Mouse (Mus musculus): ENCODE results near the gene Tbc1d2. TPM values are rescaled to one million over a fixed set of nuclear protein-coding genes. Genes with fewer than 3 reads are reported as not detected.

Tbc1d2 gene
- polyA plus RNA-seq, 1 experiment from 2014 or later = 1.5 TPM

GRCm38 (mm10) chr4:46665371-46665774, 15.4 kb upstream of the Tbc1d2 start:
- ATAC-seq (ENCODE audit: low FRiP score) = no peak
- H3K27me3 ChIP-seq = no peaks in the 10 kb centered on the region
- 0 out of 2 replicates have a peak overlapping the region, but pooled peaks have one; percentile 48 for H3K27ac ChIP-seq
- no peaks in the 10 kb centered on the region for H3K36me3 ChIP-seq
- WGBS = 0% methylated on average over 6 of the region's 8 CpGs
- H3K9me3 ChIP-seq (replicated peaks) = no peaks in the 10 kb centered on the region
- peaks cover 19% of the 10 kb centered on the region for H3K4me1 ChIP-seq
- H3K9ac ChIP-seq = no peak overlapping the region
- H3K4me2 ChIP-seq (replicated peaks) = peak overlapping the region; percentile 58; the same call in 1 of the 2 replicates
- no peak overlapping the region for H3K4me3 ChIP-seq

GRCm38 (mm10) chr4:46664123-46665009, 14.4 kb upstream of the Tbc1d2 start:
- H3K4me2 ChIP-seq (replicated peaks) = peak overlapping the region; percentile 58
- peak overlapping the region; percentile 86 for H3K27ac ChIP-seq
- peak overlapping the region; percentile 35 for H3K4me3 ChIP-seq
- peak overlapping the region; percentile 56 for H3K9ac ChIP-seq
- peaks cover 4% of the 10 kb centered on the region; the same call in 1 of the 2 replicates for H3K27me3 ChIP-seq
- no peaks in the 10 kb centered on the region for H3K36me3 ChIP-seq
- peaks cover 19% of the 10 kb centered on the region for H3K4me1 ChIP-seq
- WGBS = 1% methylated on average over 34 of the region's 34 CpGs
- peak; percentile 88 for ATAC-seq (ENCODE audit: low FRiP score)
- no peaks in the 10 kb centered on the region for H3K9me3 ChIP-seq (replicated peaks)

GRCm38 (mm10) chr4:46661433-46661832, 11.4 kb upstream of the Tbc1d2 start:
- H3K27ac ChIP-seq = no peak overlapping the region

GRCm38 (mm10) chr4:46658946-46659345, 8.9 kb upstream of the Tbc1d2 start:
- WGBS = 71% methylated on average over 5 of the region's 5 CpGs
- no peaks in the 10 kb centered on the region for H3K9me3 ChIP-seq (replicated peaks)
- no peak overlapping the region for H3K4me2 ChIP-seq (replicated peaks)
- H3K27me3 ChIP-seq = peaks cover 4% of the 10 kb centered on the region
- H3K4me3 ChIP-seq = no peak overlapping the region
- ATAC-seq (ENCODE audit: low FRiP score) = no peak
- H3K27ac ChIP-seq = no peak overlapping the region
- no peak overlapping the region for H3K9ac ChIP-seq
- H3K36me3 ChIP-seq = no peaks in the 10 kb centered on the region
- peaks cover 9% of the 10 kb centered on the region for H3K4me1 ChIP-seq

More at GRCm38 (mm10) chr4:46661433-46661832, 11.4 kb upstream of the Tbc1d2 start:
- WGBS = 77% methylated on average over 9 of the region's 9 CpGs
- Histone ChIP-seq H3K9ac (no peak overlapping the region), H3K4me1 (peaks cover 19% of the 10 kb centered on the region), H3K27me3 (peaks cover 4% of the 10 kb centered on the region; the same call in 1 of the 2 replicates), H3K4me2 (replicated peaks) (no peak overlapping the region), H3K9me3 (replicated peaks) (no peaks in the 10 kb centered on the region), H3K4me3 (no peak overlapping the region), H3K36me3 (no peaks in the 10 kb centered on the region)
- no peak for ATAC-seq (ENCODE audit: low FRiP score)

- no peak overlapping the region for H3K9ac ChIP-seq
- no peaks in the 10 kb centered on the region for H3K4me1 ChIP-seq
- H3K27me3 ChIP-seq = peaks cover 10% of the 10 kb centered on the region
- H3K4me3 ChIP-seq = no peak overlapping the region
- H3K4me2 ChIP-seq (replicated peaks) = no peak overlapping the region
- no peak overlapping the region for H3K27ac ChIP-seq
- no peaks in the 10 kb centered on the region for H3K9me3 ChIP-seq (replicated peaks)
- H3K36me3 ChIP-seq = no peaks in the 10 kb centered on the region
- WGBS = 14% methylated on average over 5 of the region's 5 CpGs
- no peak for ATAC-seq (ENCODE audit: low FRiP score)
Observed at GRCm38 (mm10) chr4:46657116-46657515, 7.1 kb upstream of the Tbc1d2 start.

GRCm38 (mm10) chr4:46655956-46656355, 5.9 kb upstream of the Tbc1d2 start:
- Histone ChIP-seq H3K4me3 (no peak overlapping the region), H3K27me3 (peaks cover 20% of the 10 kb centered on the region), H3K27ac (no peak overlapping the region), H3K36me3 (no peaks in the 10 kb centered on the region), H3K4me2 (replicated peaks) (no peak overlapping the region), H3K4me1 (0 out of 2 replicates have a peak, but pooled peaks cover under 1% of the 10 kb centered on the region), H3K9me3 (replicated peaks) (no peaks in the 10 kb centered on the region), H3K9ac (no peak overlapping the region)
- ATAC-seq (ENCODE audit: low FRiP score) = no peak
- 68% methylated on average over 2 of the region's 2 CpGs for WGBS

- Histone ChIP-seq H3K36me3 (no peaks in the 10 kb centered on the region), H3K9ac (no peak overlapping the region), H3K27ac (no peak overlapping the region), H3K4me3 (no peak overlapping the region), H3K9me3 (replicated peaks) (no peaks in the 10 kb centered on the region), H3K4me2 (replicated peaks) (no peak overlapping the region), H3K27me3 (peaks cover 22% of the 10 kb centered on the region), H3K4me1 (0 out of 2 replicates have a peak, but pooled peaks cover 5% of the 10 kb centered on the region)
- ATAC-seq (ENCODE audit: low FRiP score) = no peak
- 50% methylated on average over 1 of the region's 1 CpGs for WGBS
Observed at GRCm38 (mm10) chr4:46655298-46655697, 5.3 kb upstream of the Tbc1d2 start.

- H3K4me2 ChIP-seq (replicated peaks) = peak overlapping the region; percentile 71
- H3K27me3 ChIP-seq = peaks cover 39% of the 10 kb centered on the region
- no peak overlapping the region for H3K27ac ChIP-seq
- 0 out of 2 replicates have a peak overlapping the region, but pooled peaks have one; percentile 56 for H3K9ac ChIP-seq
- H3K4me3 ChIP-seq = peak overlapping the region; percentile 67
- 58% methylated on average over 4 of the region's 4 CpGs for WGBS
- H3K9me3 ChIP-seq (replicated peaks) = no peaks in the 10 kb centered on the region
- peaks cover 11% of the 10 kb centered on the region for H3K4me1 ChIP-seq
- H3K36me3 ChIP-seq = no peaks in the 10 kb centered on the region
- no peak for ATAC-seq (ENCODE audit: low FRiP score)
Observed at GRCm38 (mm10) chr4:46649161-46649560, 848 bp downstream of the Tbc1d2 start.

GRCm38 (mm10) chr4:46643676-46644112, 6.3 kb downstream of the Tbc1d2 start:
- Histone ChIP-seq H3K4me3 (no peak overlapping the region), H3K4me1 (no peaks in the 10 kb centered on the region; the same call in 1 of the 2 replicates), H3K9me3 (replicated peaks) (no peaks in the 10 kb centered on the region), H3K4me2 (replicated peaks) (no peak overlapping the region), H3K36me3 (no peaks in the 10 kb centered on the region), H3K9ac (no peak overlapping the region), H3K27ac (no peak overlapping the region), H3K27me3 (peaks cover 11% of the 10 kb centered on the region)
- no peak for ATAC-seq (ENCODE audit: low FRiP score)
- WGBS = 88% methylated on average over 8 of the region's 8 CpGs

- H3K4me1 ChIP-seq = no peaks in the 10 kb centered on the region; the same call in 1 of the 2 replicates
- no peak overlapping the region for H3K9ac ChIP-seq
- no peak overlapping the region for H3K4me2 ChIP-seq (replicated peaks)
- no peaks in the 10 kb centered on the region for H3K36me3 ChIP-seq
- no peak for ATAC-seq (ENCODE audit: low FRiP score)
- H3K9me3 ChIP-seq (replicated peaks) = no peaks in the 10 kb centered on the region
- WGBS = 75% methylated on average over 8 of the region's 8 CpGs
- no peak overlapping the region for H3K4me3 ChIP-seq
- peaks cover 5% of the 10 kb centered on the region for H3K27me3 ChIP-seq
- no peak overlapping the region for H3K27ac ChIP-seq
Observed at GRCm38 (mm10) chr4:46642924-46643675, 6.9 kb downstream of the Tbc1d2 start.

- Histone ChIP-seq H3K36me3 (no peaks in the 10 kb centered on the region), H3K4me1 (no peaks in the 10 kb centered on the region; the same call in 1 of the 2 replicates), H3K9me3 (replicated peaks) (no peaks in the 10 kb centered on the region), H3K4me3 (no peak overlapping the region), H3K9ac (no peak overlapping the region), H3K27me3 (no peaks in the 10 kb centered on the region), H3K27ac (no peak overlapping the region), H3K4me2 (replicated peaks) (no peak overlapping the region)
- ATAC-seq (ENCODE audit: low FRiP score) = no peak
- WGBS = 47% methylated on average over 4 of the region's 4 CpGs
Observed at GRCm38 (mm10) chr4:46641283-46641682, 8.7 kb downstream of the Tbc1d2 start.

- H3K4me1 ChIP-seq = no peaks in the 10 kb centered on the region; the same call in 1 of the 2 replicates
- no peaks in the 10 kb centered on the region for H3K27me3 ChIP-seq
- ATAC-seq (ENCODE audit: low FRiP score) = no peak
- H3K4me3 ChIP-seq = no peak overlapping the region
- H3K36me3 ChIP-seq = no peaks in the 10 kb centered on the region
- no peak overlapping the region for H3K27ac ChIP-seq
- no peaks in the 10 kb centered on the region for H3K9me3 ChIP-seq (replicated peaks)
- WGBS = 91% methylated on average over 8 of the region's 8 CpGs
- no peak overlapping the region for H3K9ac ChIP-seq
- H3K4me2 ChIP-seq (replicated peaks) = no peak overlapping the region
Observed at GRCm38 (mm10) chr4:46639866-46640265, 10.1 kb downstream of the Tbc1d2 start.

Measured in hindbrain, embryonic 12.5 days (tissue).